Mouse (Mus musculus): ENCODE measurements around the gene Slc45a3.
A peak's percentile ranks its signal among the peaks of the same experiment; 100 is the strongest.

Slc45a3 gene

DNA sequence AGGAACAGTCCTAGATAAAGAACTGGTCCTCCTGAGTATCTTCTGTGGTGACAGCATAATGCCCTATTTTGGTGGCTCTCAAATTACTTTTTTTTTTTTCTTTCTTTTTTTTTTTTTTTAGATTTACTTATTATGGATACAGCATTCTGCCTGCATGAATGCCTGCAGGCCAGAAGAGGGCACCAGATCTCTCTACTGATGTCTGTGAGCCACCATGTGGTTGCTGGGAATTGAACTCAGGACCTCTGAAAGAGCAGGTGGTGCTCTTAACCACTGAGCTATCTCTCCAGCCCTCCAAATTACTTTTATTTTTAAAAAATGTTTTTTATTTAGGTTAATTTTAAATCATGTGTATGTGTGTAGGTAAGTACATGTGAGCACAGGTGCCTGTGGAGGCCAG lies 37.7 kb downstream of the Slc45a3 start:
- DNase-seq = no peak

GRCm38 (mm10) chr1:132001880-132002330 lies 39.1 kb downstream of the Slc45a3 start:
- DNase-seq = no peak

GRCm38 (mm10) chr1:132003111-132003510 lies 40.3 kb downstream of the Slc45a3 start:
- DNase-seq = no peak

- no peak for DNase-seq
These were observed 41.0 kb downstream of the Slc45a3 start for GRCm38 (mm10) chr1:132003817-132004216.

- no peak for DNase-seq
These were observed 41.9 kb downstream of the Slc45a3 start for GRCm38 (mm10) chr1:132004574-132005180.

DNA sequence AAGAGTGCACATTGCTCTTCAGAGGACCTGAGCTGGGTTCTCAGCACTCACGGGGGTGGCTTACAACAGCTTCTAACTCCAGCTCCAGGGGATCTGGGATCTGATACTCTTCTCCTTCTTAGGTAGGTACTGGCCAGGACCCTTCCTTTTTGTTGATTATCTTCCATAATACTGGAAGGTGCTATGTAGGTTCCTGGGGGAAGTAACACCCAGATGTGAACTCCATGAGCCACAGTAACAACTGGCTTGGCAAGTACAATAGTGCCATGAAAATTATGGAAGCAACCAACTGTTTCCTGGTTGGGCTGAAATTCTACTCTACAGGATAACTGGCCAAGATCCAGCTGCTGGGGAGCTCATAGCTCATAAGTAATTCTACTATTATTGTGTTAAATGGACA lies 42.7 kb downstream of the Slc45a3 start:
- no peak for DNase-seq

DNA sequence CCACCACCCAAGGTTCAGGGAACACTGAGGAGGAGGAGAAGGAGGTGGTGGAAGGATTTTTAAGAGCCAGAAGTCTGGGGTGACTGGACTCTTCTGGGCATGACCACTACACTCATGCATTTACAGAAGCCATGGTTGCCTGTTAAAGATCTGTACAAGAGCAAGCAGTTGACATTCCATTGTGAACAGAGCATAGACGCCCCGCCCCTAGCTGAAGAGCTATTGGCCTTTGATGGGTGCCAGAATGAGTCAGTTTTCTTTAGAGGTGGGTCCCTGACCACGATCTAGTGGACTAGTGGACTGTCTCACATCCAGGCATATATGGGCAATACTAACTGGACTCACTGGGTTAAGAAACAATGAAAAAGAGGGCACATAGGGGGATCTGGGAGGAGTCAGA lies 43.3 kb downstream of the Slc45a3 start:
- peak; percentile 46 to 53 for DNase-seq

DNA sequence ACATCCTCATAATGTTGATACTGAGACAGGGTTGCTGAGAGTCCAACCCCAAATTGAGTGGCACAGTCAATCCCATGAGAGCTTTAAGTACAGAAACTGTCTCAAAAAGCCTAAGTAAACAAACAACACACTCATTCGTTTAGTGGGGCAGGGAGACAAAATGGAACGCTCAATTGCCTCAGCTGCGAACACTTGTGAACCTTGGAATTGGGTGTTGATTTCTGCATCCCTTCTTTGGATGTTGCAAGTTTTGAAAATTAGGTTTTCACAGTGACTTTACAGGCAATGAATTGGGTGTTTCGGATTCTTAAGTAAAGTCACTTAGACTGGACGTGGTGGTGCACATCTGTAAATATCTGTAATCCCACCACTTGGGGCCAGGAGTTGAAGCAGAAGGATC lies 44.0 kb downstream of the Slc45a3 start:
- no peak for DNase-seq

DNA sequence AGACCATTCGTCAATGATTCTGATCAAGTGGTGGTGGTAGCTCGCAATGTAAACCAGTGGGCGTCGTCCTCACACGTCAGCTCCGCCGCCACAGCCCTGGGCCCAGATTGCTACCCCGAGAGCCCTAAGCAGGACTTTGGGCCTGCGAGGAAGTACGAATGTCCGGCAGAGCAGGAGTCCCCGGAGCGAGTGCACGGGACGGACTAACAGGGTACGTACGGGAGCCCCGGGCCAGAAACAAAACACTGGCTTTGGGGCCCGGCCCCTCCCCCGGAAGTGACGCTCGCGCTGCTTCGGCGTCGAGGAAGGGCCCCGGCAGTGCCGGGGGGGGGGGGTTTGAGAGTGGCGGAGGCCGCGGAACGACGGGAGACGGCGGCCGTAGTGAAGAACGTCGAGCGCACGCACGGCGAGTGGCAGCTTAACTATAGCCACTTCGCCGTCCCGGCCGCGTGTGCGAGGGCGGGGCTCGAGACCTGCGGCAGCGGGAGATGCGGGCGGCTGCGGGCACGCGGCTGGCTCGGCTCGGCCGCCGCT lies 44.6 kb downstream of the Slc45a3 start, which contains the start of gene Elk4:
Elk4 (plus strand) TSS at position 326 of the 534 bp plus-strand sequence.
- peak; percentile 94 to 96 for DNase-seq

DNA sequence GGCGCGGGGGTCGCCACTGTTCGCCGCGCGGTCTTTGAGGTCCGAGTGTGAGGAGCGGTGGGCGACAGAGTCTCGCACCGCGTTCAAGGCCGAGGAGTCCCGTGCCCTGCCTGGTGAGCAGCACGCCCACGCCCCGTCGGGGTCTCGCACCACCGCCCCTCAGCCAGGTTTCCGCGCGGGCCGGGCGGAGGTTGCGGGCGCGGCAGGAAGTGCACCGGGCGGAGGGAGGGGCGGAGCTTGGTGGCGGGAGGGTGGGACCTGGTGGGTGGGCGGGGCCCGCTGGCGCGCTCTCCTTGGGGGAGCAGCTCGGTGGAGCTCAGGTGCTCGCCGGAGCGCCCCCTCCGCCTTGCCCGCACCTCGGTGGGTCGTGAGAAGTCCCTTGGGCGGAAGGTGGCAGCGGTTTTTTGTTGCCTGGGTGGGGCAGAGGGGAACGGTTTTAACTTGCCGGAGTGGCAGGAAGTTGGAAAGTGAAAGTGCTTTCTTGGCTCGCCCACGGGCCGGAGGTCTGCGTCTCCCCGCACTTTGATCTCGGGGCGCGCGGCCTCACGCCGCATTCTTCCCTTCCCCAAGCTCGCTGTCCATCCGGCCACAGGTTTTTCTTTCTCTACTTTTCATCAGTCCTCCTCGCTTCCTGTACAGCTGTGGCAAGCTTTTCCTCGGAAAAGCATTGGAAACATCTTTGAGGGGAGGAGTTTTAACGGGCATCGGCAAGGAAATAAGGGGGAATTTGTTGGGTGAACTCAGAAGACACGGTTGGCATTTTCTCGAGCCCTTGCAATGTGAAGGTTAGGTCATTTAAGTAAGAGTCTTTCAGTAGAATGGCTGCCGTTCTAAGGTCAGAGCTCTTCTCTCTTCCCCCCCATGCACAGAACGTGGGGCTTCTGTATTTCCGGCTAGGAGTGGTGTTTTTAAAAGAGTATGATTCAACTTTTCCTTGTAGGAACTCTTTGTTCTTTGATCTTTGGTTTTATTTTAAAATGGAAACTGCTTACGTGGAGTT lies 45.4 kb downstream of the Slc45a3 start:
- peak; percentile 90 to 92 for DNase-seq

- DNase-seq = no peak
These were observed 46.3 kb downstream of the Slc45a3 start for GRCm38 (mm10) chr1:132008881-132009644.

DNA sequence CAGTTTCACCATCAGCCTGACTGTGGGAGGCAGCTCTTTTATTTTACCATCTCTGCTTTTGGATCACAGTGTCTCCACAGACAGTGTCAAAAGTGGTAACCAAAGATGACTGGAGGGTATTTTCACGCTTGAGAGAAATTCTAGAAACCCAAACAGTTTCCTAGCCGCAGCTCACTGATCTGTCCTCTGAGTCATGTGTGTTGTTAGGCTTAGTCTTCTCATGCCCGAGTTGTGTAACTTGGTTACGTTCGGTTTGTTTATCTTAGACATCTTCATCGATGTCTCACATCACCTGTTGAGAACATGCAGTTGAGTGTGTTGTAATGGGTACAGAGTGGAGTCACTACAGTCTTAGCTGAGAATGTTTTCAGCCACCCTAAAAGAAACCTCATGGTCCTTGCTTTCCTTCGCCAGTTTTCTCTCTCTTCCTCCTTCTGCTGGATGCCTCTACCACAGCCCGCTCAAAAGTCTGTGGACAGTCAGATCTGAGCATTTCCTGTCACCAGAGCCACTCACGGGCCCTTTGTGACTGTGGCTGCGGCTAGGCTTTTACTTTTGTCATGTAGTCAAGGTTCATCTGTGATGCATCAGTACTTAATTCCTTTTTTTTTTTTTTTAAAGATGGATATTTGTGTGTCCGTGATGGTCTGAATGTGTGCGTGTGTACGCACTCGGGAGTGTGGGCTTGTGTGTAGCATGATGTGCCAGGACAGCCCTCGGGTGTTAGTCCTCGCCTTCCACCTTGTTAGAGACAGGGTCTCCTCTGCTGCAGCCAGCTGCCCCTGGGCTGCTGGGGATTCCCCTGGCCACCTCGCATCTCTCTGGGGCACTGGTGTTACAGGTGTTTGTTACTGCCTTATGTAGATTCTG lies 48.1 kb downstream of the Slc45a3 start:
- peak in 1 of 2 experiments; percentile 36 for DNase-seq

DNA sequence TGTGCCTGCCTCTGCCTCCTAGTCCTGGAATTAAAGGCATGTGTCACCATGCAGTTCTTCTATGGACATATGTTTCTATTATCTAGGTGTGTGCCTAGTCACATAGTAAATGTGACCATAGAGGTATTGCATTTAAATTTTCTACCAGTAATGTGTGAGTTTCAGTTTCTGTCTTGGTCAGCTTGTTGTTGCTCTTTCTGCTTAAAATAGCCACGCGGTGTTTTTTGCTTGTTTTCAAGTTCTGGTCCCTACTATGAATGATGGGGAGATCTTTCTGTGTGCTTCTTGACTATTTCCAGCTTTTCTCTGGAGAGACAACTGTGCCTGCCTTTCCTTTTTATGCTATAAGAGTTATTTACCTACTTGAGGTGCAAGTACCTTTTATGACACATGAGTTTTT lies 49.0 kb downstream of the Slc45a3 start:
- DNase-seq = no peak

GRCm38 (mm10) chr1:132012861-132013260 lies 50.1 kb downstream of the Slc45a3 start:
- DNase-seq = no peak

DNA sequence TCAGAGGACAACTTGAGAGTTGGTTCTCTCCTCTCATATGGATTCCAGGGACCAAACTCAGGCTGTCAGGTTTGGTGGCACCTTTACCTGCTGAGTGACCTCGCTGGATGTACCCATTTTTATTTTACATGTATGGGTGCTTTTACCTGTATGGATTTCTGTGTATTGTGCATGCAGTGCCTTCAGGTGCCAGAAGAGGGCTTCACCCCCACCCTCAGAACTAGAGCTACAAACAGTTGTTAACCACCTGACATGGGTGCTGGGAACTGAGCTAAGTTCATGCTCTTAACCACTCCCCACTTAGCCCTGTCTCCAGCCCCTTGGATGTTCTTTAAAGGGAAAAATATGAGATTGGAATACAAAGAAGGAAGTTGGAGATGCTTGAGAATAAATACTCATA lies 52.0 kb downstream of the Slc45a3 start:
- DNase-seq = no peak

DNA sequence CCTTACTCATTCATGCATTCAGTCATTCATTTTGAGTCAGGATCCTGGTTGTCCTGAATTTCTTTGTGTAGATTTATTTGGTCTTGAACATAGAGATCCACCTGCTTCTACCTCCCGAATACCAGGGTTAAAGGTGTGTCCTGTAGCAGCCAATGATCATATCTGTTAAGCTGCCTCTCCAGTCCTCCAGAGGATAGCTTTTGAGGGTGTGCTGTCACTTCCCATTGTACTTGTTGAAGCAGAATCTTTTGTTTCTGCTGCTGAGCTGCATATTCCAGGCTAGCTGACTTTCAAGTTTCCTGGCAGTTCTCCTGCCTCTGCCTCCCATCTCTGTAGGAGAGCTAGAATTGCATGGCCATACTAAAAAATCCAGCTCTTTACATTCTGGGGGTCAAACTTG lies 53.9 kb downstream of the Slc45a3 start:
- DNase-seq = no peak

GRCm38 (mm10) chr1:132019876-132020275 lies 57.1 kb downstream of the Slc45a3 start:
- DNase-seq = no peak

DNA sequence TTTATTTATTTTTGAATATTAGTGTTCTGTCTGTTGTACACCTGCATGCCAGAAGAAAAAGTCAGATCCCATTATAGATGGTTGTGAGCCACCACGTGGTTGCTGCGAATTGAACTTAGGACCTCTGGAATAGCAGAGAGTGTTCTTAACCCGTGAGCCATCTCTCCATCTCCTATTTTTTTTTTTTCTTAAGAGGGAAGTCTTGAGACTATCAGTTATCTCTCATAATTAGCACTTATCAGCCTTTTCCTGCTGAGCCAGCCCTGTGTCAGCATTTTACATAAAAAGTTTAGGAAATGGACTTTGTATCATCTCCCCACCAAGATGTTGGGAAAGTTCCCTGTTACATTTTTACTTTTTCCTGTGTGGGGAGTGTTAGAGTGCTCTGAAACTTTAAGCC lies 59.3 kb downstream of the Slc45a3 start:
- DNase-seq = no peak

DNA sequence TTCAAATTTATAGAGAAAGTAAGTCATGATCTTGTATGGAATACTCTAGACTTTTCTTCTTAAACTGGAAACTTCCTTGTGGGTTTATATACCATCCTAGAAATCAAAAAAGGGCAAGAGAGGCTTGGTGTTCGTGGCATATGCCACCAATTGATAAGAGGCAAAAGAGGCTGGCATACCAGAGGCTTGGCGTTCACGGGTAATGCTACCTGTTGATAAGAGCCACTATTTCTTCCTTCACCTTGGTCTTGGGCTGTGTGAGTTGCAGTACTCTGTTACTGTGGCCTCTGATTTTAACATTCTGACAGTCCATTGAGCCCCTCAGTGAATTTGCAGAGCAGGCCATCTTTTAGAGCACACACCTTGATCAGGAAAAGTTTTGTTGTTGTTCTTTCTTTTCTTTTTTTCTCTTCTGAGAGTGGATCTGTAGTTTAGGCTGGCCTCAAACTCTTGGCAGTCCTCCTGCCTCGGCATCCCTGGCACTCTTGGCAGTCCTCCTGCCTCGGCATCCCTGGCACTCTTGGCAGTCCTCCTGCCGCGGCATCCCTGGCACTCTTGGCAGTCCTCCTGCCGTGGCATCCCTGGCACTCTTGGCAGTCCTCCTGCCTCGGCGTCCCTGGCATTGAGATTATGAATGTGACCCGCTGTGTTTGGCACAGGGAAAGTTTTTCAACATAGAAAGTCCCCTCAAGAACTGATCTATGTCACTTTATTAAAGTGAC lies 64.3 kb downstream of the Slc45a3 start:
- DNase-seq = no peak

GRCm38 (mm10) chr1:132027978-132028377 lies 65.2 kb downstream of the Slc45a3 start:
- no peak for DNase-seq

GRCm38 (mm10) chr1:132028413-132028812 lies 65.6 kb downstream of the Slc45a3 start:
- no peak for DNase-seq
